Mouse (Mus musculus): ENCODE results near the gene Gna14. TPM values are rescaled to one million over a fixed set of nuclear protein-coding genes. Genes with fewer than 3 reads are reported as not detected.

The Gna14 gene
- total and polyA plus RNA-seq, 3 experiments: not detected

DNA sequence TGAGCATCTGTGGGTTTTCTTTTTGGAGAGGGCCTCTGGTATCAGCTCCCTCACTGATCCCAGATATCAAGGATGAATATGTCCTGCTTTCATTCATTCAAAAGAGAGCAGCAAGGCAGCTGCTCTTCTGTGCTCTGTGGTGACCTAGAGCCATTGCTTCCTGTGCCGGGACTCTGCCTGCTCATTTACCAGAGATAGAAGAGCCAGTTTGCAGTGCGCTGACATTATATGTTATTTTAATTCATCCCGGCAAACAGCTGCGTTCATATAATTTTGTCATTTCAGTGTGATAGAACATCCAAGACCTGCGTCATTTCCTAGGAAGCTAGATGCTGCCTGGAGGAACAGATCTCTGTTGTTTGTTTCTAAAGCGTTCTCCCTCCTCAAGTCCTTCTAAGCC, 141.2 kb downstream of the Gna14 start:
- DNase-seq (ENCODE audit: low spot score): no peak
- Histone ChIP-seq H3K4me3 (ENCODE audit: low read depth, low read length) (no peak overlapping the region), H3K9me3 (replicated peaks) (no peaks in the 10 kb centered on the region), H3K36me3 (replicated peaks) (no peaks in the 10 kb centered on the region), H3K4me1 (ENCODE audit: insufficient read depth, low read depth, low read length) (no peaks in the 10 kb centered on the region), H3K27me3 (ENCODE audit: insufficient read depth, low read length) (peaks cover 7% of the 10 kb centered on the region)
- no peak for ATAC-seq (ENCODE audit: extremely low read depth, insufficient number of reproducible peaks, low FRiP score, poor library complexity, severe bottlenecking)
- TF ChIP-seq POLR2AphosphoS5 (IDR thresholded peaks at IDR 0.05; ENCODE audit: insufficient replicate concordance, low read depth, low read length) (no peak), GATA2 (IDR thresholded peaks at IDR 0.05; ENCODE audit: borderline replicate concordance, low read depth, low read length) (no peak), TAL1 (conservative IDR thresholded peaks at IDR 0.05; ENCODE audit: low read depth, low read length) (no peak), GATA1 (IDR thresholded peaks at IDR 0.05; ENCODE audit: borderline replicate concordance, low read length) (no peak), CTCF (IDR thresholded peaks at IDR 0.05; ENCODE audit: low read depth, low read length) (no peak)

DNA sequence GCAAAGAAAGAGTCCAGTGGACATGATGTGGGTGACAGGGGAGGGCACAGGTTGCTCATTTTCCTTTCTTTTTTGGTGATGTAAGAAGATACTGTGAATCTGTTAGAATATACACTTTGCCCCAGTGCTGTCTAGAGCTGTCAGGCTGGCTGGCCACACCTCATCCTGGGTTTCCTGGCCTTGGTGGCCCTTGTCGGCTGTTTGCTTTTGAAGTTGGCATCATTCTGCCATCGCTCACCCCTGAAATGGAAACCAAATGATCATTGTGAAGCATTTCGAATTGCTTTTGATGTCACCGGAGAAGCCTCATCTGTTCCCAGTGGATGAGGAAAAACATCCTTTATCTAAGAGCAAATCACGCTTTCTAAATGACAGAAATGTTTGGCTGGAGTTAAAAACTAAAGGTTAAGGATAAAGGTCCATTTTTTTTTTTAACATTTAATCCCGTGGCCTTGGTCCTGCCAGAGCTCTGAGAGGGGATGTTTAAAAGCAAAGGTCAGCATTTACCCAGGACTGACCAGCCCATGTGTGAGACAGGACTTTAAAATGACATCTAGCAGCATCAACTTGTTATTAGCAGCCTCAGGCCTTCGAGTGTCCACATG, 144.2 kb downstream of the Gna14 start:
- ATAC-seq (ENCODE audit: extremely low read depth, insufficient number of reproducible peaks, low FRiP score, poor library complexity, severe bottlenecking): no peak
- Histone ChIP-seq H3K9me3 (replicated peaks) (no peaks in the 10 kb centered on the region), H3K4me1 (ENCODE audit: insufficient read depth, low read depth, low read length) (no peaks in the 10 kb centered on the region), H3K4me3 (ENCODE audit: low read depth, low read length) (no peak overlapping the region), H3K27me3 (ENCODE audit: insufficient read depth, low read length) (peaks cover 5% of the 10 kb centered on the region), H3K36me3 (replicated peaks) (no peaks in the 10 kb centered on the region)
- no peak for DNase-seq (ENCODE audit: low spot score)
- TF ChIP-seq POLR2AphosphoS5 (IDR thresholded peaks at IDR 0.05; ENCODE audit: insufficient replicate concordance, low read depth, low read length): no peak
- no peak for TF ChIP-seq TAL1 (conservative IDR thresholded peaks at IDR 0.05; ENCODE audit: low read depth, low read length)
- no peak for TF ChIP-seq GATA2 (IDR thresholded peaks at IDR 0.05; ENCODE audit: borderline replicate concordance, low read depth, low read length)
- TF ChIP-seq CTCF (IDR thresholded peaks at IDR 0.05; ENCODE audit: low read depth, low read length): no peak
- TF ChIP-seq GATA1 (IDR thresholded peaks at IDR 0.05; ENCODE audit: borderline replicate concordance, low read length): no peak

DNA sequence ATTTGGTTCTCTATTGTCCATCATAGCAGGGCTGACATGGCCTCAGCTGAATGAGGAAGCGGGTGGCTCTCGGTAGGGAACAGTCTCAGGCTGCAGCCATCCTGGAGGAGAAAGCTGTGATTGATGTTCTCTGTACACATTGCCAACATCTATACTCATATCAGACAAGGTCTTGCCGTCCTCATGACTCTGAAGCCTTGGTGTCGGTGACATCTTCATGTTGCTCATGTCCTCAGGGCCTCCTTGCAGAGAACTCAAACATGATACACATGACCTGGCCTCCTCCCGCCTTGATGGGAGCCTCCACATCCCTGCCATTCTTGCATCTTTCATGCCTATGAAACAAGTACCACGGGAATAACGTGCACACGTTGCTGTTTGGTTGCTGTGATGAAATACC, 144.9 kb downstream of the Gna14 start:
- no peaks in the 10 kb centered on the region for H3K9me3 ChIP-seq (replicated peaks)
- H3K36me3 ChIP-seq (replicated peaks): no peaks in the 10 kb centered on the region
- TF ChIP-seq GATA1 (IDR thresholded peaks at IDR 0.05; ENCODE audit: borderline replicate concordance, low read length) (no peak), TAL1 (conservative IDR thresholded peaks at IDR 0.05; ENCODE audit: low read depth, low read length) (no peak), POLR2AphosphoS5 (IDR thresholded peaks at IDR 0.05; ENCODE audit: insufficient replicate concordance, low read depth, low read length) (no peak), GATA2 (IDR thresholded peaks at IDR 0.05; ENCODE audit: borderline replicate concordance, low read depth, low read length) (no peak), CTCF (IDR thresholded peaks at IDR 0.05; ENCODE audit: low read depth, low read length) (no peak)
- peaks cover 5% of the 10 kb centered on the region for H3K27me3 ChIP-seq (ENCODE audit: insufficient read depth, low read length)
- no peak for DNase-seq (ENCODE audit: low spot score)
- H3K4me1 ChIP-seq (ENCODE audit: insufficient read depth, low read depth, low read length): no peaks in the 10 kb centered on the region
- no peak for ATAC-seq (ENCODE audit: extremely low read depth, insufficient number of reproducible peaks, low FRiP score, poor library complexity, severe bottlenecking)
- H3K4me3 ChIP-seq (ENCODE audit: low read depth, low read length): no peak overlapping the region

DNA sequence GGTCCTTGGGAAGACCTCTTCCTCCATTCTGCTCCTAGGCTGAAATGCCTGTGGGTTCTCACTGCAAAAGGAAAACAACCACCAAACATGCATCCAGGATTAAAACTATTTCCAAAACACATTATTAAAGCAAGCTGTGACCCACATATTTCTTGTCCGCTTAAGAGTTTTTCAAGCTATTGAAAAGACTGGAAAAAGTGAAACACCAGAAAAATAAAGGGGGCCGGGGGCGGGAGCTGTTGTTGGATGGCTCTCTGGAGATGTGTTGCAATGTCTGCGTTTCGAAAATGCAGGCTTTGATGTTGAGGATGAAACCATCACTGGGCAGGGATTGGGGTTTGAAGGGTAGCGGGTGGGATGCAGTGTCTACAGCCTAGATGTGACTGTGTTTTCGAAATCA, 149.0 kb downstream of the Gna14 start:
- DNase-seq (ENCODE audit: low spot score) (no peak), ATAC-seq (ENCODE audit: extremely low read depth, insufficient number of reproducible peaks, low FRiP score, poor library complexity, severe bottlenecking) (no peak)
- TF ChIP-seq GATA2 (IDR thresholded peaks at IDR 0.05; ENCODE audit: borderline replicate concordance, low read depth, low read length) (no peak), GATA1 (IDR thresholded peaks at IDR 0.05; ENCODE audit: borderline replicate concordance, low read length) (no peak), CTCF (IDR thresholded peaks at IDR 0.05; ENCODE audit: low read depth, low read length) (no peak), TAL1 (conservative IDR thresholded peaks at IDR 0.05; ENCODE audit: low read depth, low read length) (no peak), POLR2AphosphoS5 (IDR thresholded peaks at IDR 0.05; ENCODE audit: insufficient replicate concordance, low read depth, low read length) (no peak)
- Histone ChIP-seq H3K9me3 (replicated peaks) (no peaks in the 10 kb centered on the region), H3K4me1 (ENCODE audit: insufficient read depth, low read depth, low read length) (no peaks in the 10 kb centered on the region), H3K36me3 (replicated peaks) (no peaks in the 10 kb centered on the region), H3K4me3 (ENCODE audit: low read depth, low read length) (no peak overlapping the region), H3K27me3 (ENCODE audit: insufficient read depth, low read length) (peaks cover 6% of the 10 kb centered on the region)

- Histone ChIP-seq H3K9me3 (replicated peaks) (no peaks in the 10 kb centered on the region), H3K4me1 (ENCODE audit: insufficient read depth, low read depth, low read length) (no peaks in the 10 kb centered on the region), H3K27me3 (ENCODE audit: insufficient read depth, low read length) (peaks cover 6% of the 10 kb centered on the region), H3K4me3 (ENCODE audit: low read depth, low read length) (no peak overlapping the region), H3K36me3 (replicated peaks) (no peaks in the 10 kb centered on the region)
- DNase-seq (ENCODE audit: low spot score): peak; percentile 28
- no peak for ATAC-seq (ENCODE audit: extremely low read depth, insufficient number of reproducible peaks, low FRiP score, poor library complexity, severe bottlenecking)
- no peak for TF ChIP-seq TAL1 (conservative IDR thresholded peaks at IDR 0.05; ENCODE audit: low read depth, low read length)
- TF ChIP-seq CTCF (IDR thresholded peaks at IDR 0.05; ENCODE audit: low read depth, low read length): peak; percentile 49
These were observed 149.8 kb downstream of the Gna14 start for GRCm38 (mm10) chr19:16585379-16585778.

- DNase-seq (ENCODE audit: low spot score) (no peak), ATAC-seq (ENCODE audit: extremely low read depth, insufficient number of reproducible peaks, low FRiP score, poor library complexity, severe bottlenecking) (no peak)
- 0 out of 2 replicates have a peak, but pooled peaks cover 3% of the 10 kb centered on the region for H3K4me1 ChIP-seq (ENCODE audit: insufficient read depth, low read depth, low read length)
- no peaks in the 10 kb centered on the region for H3K36me3 ChIP-seq (replicated peaks)
- H3K27me3 ChIP-seq (ENCODE audit: insufficient read depth, low read length): peaks cover 11% of the 10 kb centered on the region
- no peaks in the 10 kb centered on the region for H3K9me3 ChIP-seq (replicated peaks)
- TF ChIP-seq POLR2AphosphoS5 (IDR thresholded peaks at IDR 0.05; ENCODE audit: insufficient replicate concordance, low read depth, low read length): no peak
- no peak for TF ChIP-seq GATA2 (IDR thresholded peaks at IDR 0.05; ENCODE audit: borderline replicate concordance, low read depth, low read length)
- TF ChIP-seq GATA1 (IDR thresholded peaks at IDR 0.05; ENCODE audit: borderline replicate concordance, low read length): no peak
- TF ChIP-seq CTCF (IDR thresholded peaks at IDR 0.05; ENCODE audit: low read depth, low read length): no peak
- TF ChIP-seq TAL1 (conservative IDR thresholded peaks at IDR 0.05; ENCODE audit: low read depth, low read length): no peak
- no peak overlapping the region for H3K4me3 ChIP-seq (ENCODE audit: low read depth, low read length)
These were observed 157.9 kb downstream of the Gna14 start for GRCm38 (mm10) chr19:16593256-16593974.

Measured in G1E (cell line).